Mouse (Mus musculus): ENCODE measurements around the gene Man1c1.

- TF ChIP-seq CHD2 (IDR thresholded peaks at IDR 0.05; ENCODE audit: low read length) (no peak), UBTF (IDR thresholded peaks at IDR 0.05; ENCODE audit: low read depth, low read length) (no peak), CTCF (conservative IDR thresholded peaks at IDR 0.05 in 1 of 2, IDR thresholded peaks at IDR 0.05 in 1 of 2; ENCODE audit: low read depth in 2 of 2, low read length in 2 of 2) (no peak), POLR2A (IDR thresholded peaks at IDR 0.05; ENCODE audit: low read depth, low read length) (no peak), IRF4 (IDR thresholded peaks at IDR 0.05; ENCODE audit: low read depth, low read length) (no peak), MYC (IDR thresholded peaks at IDR 0.05; ENCODE audit: low read depth, low read length) (no peak), ETS1 (conservative IDR thresholded peaks at IDR 0.05; ENCODE audit: low read depth, low read length) (no peak), CHD1 (IDR thresholded peaks at IDR 0.05; ENCODE audit: low read depth, low read length) (no peak)
Observed at GRCm38 (mm10) chr4:134641711-134642516, 62.2 kb downstream of the Man1c1 start.
